Mouse (Mus musculus) liver, embryonic 11.5 days (tissue): ENCODE data around the gene Vmn2r28. TPM values are rescaled to one million over a fixed set of nuclear protein-coding genes. Genes with fewer than 3 reads are reported as not detected.
"Not testable (repeated sequence)": the region's sequence is repeated elsewhere in the genome, so short reads cannot be mapped to it uniquely, and the experiment has no call there.

ENCODE experiments used
- ATAC-seq: fragments of 200-750 bp; cut with Nextera tagmentation; replicated peaks from 2 replicates; pipeline ENCODE4 v1.8.0; 2017; ENCODE audit warnings: moderate number of reproducible peaks, mild to moderate bottlenecking, moderate TSS enrichment, moderate library complexity; ENCODE audit not compliant: low FRiP score
- DNase-seq: peaks from one replicate; pipeline ENCODE4 v3.0.0-alpha.2; 2017; ENCODE audit warnings: low spot score
- H3K27ac ChIP-seq: fragments of 300-500 bp; sonication (generic); 2 replicates; pipeline ENCODE4 v1.5.1; 2014; ENCODE audit warnings: mild to moderate bottlenecking, low read depth, low read length, control low read depth
- H3K27me3 ChIP-seq: fragments of 300-500 bp; sonication (generic); replicated peaks from 2 replicates; pipeline ENCODE4 v1.6.1; 2014; ENCODE audit warnings: low read length, mixed read lengths; ENCODE audit not compliant: control insufficient read depth, insufficient read depth
- H3K36me3 ChIP-seq: fragments of 300-500 bp; sonication (generic); 2 replicates; pipeline ENCODE4 v1.6.1; 2014; ENCODE audit warnings: mild to moderate bottlenecking, low read length, moderate library complexity, mixed read lengths; ENCODE audit not compliant: control insufficient read depth, insufficient read depth
- H3K4me1 ChIP-seq: fragments of 300-500 bp; sonication (generic); replicated peaks from 2 replicates; pipeline ENCODE4 v1.6.1; 2014; ENCODE audit warnings: low read length, mixed read lengths; ENCODE audit not compliant: control insufficient read depth, insufficient read depth
- H3K4me2 ChIP-seq: fragments of 300-500 bp; sonication (generic); 2 replicates; pipeline ENCODE4 v1.6.1; 2014; ENCODE audit warnings: mild to moderate bottlenecking, control low read depth, moderate library complexity
- H3K4me3 ChIP-seq: fragments of 300-500 bp; sonication (generic); 2 replicates; pipeline ENCODE4 v1.5.1; 2014; ENCODE audit warnings: low read depth, low read length, control low read depth
- H3K9ac ChIP-seq: fragments of 300-500 bp; sonication (generic); 2 replicates; pipeline ENCODE4 v1.6.1; 2014; ENCODE audit warnings: low read depth, low read length, control low read depth
- H3K9me3 ChIP-seq: fragments of 300-500 bp; sonication (generic); 2 replicates; pipeline ENCODE4 v1.6.1; 2016; ENCODE audit warnings: low read length, inconsistent platforms, mixed read lengths; ENCODE audit not compliant: control insufficient read depth
- whole genome bisulfite sequencing: fragments of 180-500 bp; shearing (Covaris S2); extraction: QIAGEN DNeasy Blood & Tissue Kit; methylation state at CpG from one replicate; pipeline ENCODE4 v1.1.7; 2014; 5-methylcytosine and 5-hydroxymethylcytosine counted together
- polyA plus RNA-seq: library from polyadenylated mRNA; unstranded; fragments of >200 nt; fragmentation: Nextera tagmentation; extraction: Ambion mirVana; gene quantifications from 2 replicates; pipeline ENCODE4 v1.2.1, GENCODE M21; 2014

The Vmn2r28 gene
- polyA plus RNA-seq, result not detected in 2 replicates

- not testable (repeated sequence) for H3K9me3 ChIP-seq, H3K4me2 ChIP-seq, H3K9ac ChIP-seq, DNase-seq, H3K4me3 ChIP-seq, H3K27ac ChIP-seq, H3K4me1 ChIP-seq, ATAC-seq, H3K27me3 ChIP-seq, H3K36me3 ChIP-seq
Observed at GRCm38 (mm10) chr7:5493856-5494255, at the start of gene Vmn2r28. Gene Vmn2r28 (minus strand): TSS chr7:5493956.

- H3K9ac ChIP-seq, H3K4me2 ChIP-seq, H3K4me3 ChIP-seq, H3K27me3 ChIP-seq, H3K36me3 ChIP-seq, H3K27ac ChIP-seq, DNase-seq, ATAC-seq, H3K9me3 ChIP-seq, H3K4me1 ChIP-seq: not testable (repeated sequence)
- 52% methylated on average over 3 of the region's 3 CpGs for WGBS
Observed at GRCm38 (mm10) chr7:5540770-5541436, 47.1 kb upstream of the Vmn2r28 start.

- Histone ChIP-seq H3K4me3 (no peak within 1 kb of the TSS), H3K36me3 (no peaks in the 10 kb centered on the region), H3K9ac (no peak within 1 kb of the TSS), H3K27ac (no peak within 1 kb of the TSS), H3K9me3 (peaks cover 6% of the 10 kb centered on the region), H3K4me1 (no peaks in the 10 kb centered on the region), H3K27me3 (no peaks in the 10 kb centered on the region), H3K4me2 (no peak within 1 kb of the TSS)
- ATAC-seq (no peak), DNase-seq (no peak)
Observed at GRCm38 (mm10) chr7:5456674-5457073, 37.1 kb downstream of the Vmn2r28 start, which contains the start of gene Vmn1r59. Gene Vmn1r59 (minus strand): TSS chr7:5456774.

- not testable (repeated sequence) for H3K4me3 ChIP-seq, H3K27ac ChIP-seq, H3K36me3 ChIP-seq, H3K9ac ChIP-seq, H3K9me3 ChIP-seq, H3K4me2 ChIP-seq, H3K27me3 ChIP-seq, H3K4me1 ChIP-seq, DNase-seq, ATAC-seq
- WGBS, result 69% methylated on average over 3 of the region's 3 CpGs
Observed at GRCm38 (mm10) chr7:5454011-5454410, 39.7 kb downstream of the Vmn2r28 start.

- Histone ChIP-seq H3K9ac (no peak overlapping the region), H3K27ac (no peak overlapping the region), H3K4me3 (no peak overlapping the region), H3K36me3 (no peaks in the 10 kb centered on the region), H3K9me3 (no peaks in the 10 kb centered on the region), H3K27me3 (no peaks in the 10 kb centered on the region), H3K4me2 (no peak overlapping the region), H3K4me1 (no peaks in the 10 kb centered on the region)
- ATAC-seq, result no peak
- DNase-seq, result no peak
Observed at GRCm38 (mm10) chr7:5448627-5449026, 45.1 kb downstream of the Vmn2r28 start.

Other genes with a start within 250 kb of the Vmn2r28 start
- gene Gm5065, start 143.4 kb downstream of the Vmn2r28 start, polyA plus RNA-seq, result not detected in 2 replicates
- not detected in 2 replicates for gene Nlrp2, start 142.9 kb downstream of the Vmn2r28 start, polyA plus RNA-seq
- not detected in 2 replicates for gene Vmn1r58, start 80.6 kb downstream of the Vmn2r28 start, polyA plus RNA-seq
- not detected in 2 replicates for gene Vmn1r59, start 37.2 kb downstream of the Vmn2r28 start, polyA plus RNA-seq
- not detected in 2 replicates for gene Vmn1r60, start 53.4 kb upstream of the Vmn2r28 start, polyA plus RNA-seq
- not detected in 2 replicates for gene Vmn1r61, start 119.3 kb upstream of the Vmn2r28 start, polyA plus RNA-seq
- not detected in 2 replicates for gene Vmn1r62, start 179.7 kb upstream of the Vmn2r28 start, polyA plus RNA-seq